Mouse (Mus musculus) ovary, postnatal 36 days (tissue): ENCODE measurements around the gene Spata17.

Experiments used
- DNase-seq: peaks from one replicate; pipeline ENCODE4 v3.0.0; 2022; ENCODE audit warnings: low spot score, mixed read lengths

The Spata17 gene

GRCm38 (mm10) chr1:187086027-187086426, 129.2 kb downstream of the Spata17 start:
- no peak for DNase-seq

DNA sequence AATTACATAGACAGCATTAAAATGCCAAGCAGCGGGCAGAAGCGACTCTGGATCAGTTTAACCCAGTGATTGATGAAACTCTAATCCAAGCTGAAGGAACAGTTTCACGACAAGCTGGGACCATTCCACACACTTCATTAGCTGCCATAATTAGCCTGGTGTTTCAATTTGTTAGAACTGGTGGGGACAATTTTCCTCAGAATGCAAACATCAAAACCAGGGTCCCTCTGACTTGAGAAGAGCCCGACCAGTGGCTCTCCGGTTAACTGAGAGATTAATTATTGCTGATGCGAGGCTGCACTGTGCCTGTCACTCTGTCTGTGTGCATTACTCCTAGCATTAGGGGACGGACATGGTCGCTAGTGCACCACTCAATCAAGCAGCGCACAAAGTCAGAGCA, 137.9 kb downstream of the Spata17 start:
- DNase-seq: no peak

GRCm38 (mm10) chr1:187077043-187077334, 138.3 kb downstream of the Spata17 start:
- no peak for DNase-seq

GRCm38 (mm10) chr1:187076198-187077042, 138.8 kb downstream of the Spata17 start:
- DNase-seq: no peak

GRCm38 (mm10) chr1:187059874-187060273, 155.4 kb downstream of the Spata17 start:
- DNase-seq: no peak

DNA sequence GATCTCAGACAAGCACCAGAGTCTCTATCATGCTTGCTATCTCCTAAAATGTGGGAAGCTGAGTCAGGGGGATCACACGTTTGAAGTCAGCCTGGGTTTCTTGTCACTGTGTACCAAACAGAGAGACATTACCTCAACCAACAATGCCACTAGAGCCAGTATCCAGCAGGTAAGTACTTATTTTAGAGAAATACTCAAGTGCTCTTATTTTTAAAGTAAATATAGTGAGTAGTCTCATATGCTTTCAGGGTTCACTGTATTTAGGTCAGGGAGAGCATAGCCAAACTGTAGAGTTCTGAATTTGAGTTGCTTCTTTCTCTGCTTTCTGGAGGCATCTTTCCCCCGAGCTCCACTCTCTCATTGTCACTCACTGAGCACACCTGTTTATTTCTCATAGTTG, 160.9 kb downstream of the Spata17 start:
- DNase-seq: no peak

GRCm38 (mm10) chr1:187053862-187054261, 161.4 kb downstream of the Spata17 start:
- no peak for DNase-seq

- no peak for DNase-seq
Observed at GRCm38 (mm10) chr1:187052532-187052931, 162.7 kb downstream of the Spata17 start.

DNA sequence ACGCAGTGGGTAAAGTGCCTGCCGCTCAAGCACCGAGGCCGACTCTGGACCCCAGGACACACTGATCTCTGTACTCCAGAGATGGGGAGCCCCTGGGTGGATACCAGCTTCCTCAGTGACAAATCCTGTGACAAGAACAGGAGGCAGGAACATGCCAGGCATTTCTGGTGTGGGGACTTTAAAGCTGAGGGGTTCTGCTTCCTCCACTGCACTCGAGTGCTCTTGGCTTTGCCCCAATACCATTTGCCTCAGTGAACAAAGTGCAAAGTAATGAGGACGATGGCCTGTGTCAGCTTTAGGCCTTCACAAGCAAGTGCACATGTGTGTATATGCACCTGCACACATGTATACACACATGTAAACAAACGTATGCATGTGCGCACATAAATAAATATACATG, 164.0 kb downstream of the Spata17 start:
- DNase-seq: no peak

DNA sequence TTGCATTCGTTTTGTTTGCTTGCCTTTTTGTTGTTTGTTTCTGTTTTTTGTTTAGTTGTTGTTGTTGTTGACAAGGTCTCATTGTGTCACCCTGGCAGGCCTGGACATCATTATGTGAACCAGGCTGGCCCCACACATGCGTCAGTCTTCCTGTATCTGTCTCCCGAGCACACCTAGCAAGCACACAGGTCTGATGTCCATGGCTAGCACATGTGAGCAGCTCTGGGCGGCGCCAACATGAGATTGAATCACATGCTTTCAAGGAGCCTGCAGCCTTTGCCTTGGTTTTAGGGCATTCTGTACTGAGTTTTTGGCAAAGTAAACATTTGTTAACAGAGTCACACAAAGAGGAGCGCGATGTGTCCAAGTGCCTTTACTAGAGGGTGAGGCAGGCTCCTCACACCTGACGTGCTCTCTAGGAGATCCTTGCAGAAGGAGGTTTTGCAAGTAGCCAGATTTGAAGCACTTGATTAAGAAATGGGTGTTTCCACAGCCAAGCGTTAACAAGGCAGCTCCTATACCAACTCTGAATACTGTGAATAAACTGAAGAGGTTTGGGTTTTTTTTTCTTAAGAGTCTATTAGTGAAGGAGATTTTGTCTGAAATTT, 166.5 kb downstream of the Spata17 start:
- no peak for DNase-seq

GRCm38 (mm10) chr1:187044726-187045125, 170.5 kb downstream of the Spata17 start:
- no peak for DNase-seq

GRCm38 (mm10) chr1:187039801-187040200, 175.5 kb downstream of the Spata17 start:
- no peak for DNase-seq

- DNase-seq: no peak
Observed at GRCm38 (mm10) chr1:187035785-187036184, 179.5 kb downstream of the Spata17 start.

DNA sequence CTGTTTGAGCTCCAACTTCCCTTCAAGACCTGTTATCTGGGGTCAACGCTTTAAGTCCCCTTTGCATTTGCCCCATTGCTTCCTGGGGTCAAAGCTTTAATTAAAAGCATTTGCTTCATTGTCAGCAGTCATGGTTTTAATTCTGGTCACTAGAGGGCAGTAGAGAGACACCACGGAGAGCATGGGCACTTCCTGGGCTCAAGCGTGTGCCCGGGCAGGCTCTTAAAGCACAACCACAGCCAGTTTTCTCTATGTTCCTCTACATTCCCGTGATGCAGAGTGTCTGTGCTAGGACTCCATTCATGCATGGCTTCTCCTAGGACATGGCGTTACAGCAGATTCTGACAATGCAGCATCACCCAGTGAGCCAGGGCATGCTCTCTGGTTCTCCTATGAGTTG, 183.5 kb downstream of the Spata17 start:
- peak; percentile 5 for DNase-seq

GRCm38 (mm10) chr1:187028841-187029240, 186.4 kb downstream of the Spata17 start:
- no peak for DNase-seq

DNA sequence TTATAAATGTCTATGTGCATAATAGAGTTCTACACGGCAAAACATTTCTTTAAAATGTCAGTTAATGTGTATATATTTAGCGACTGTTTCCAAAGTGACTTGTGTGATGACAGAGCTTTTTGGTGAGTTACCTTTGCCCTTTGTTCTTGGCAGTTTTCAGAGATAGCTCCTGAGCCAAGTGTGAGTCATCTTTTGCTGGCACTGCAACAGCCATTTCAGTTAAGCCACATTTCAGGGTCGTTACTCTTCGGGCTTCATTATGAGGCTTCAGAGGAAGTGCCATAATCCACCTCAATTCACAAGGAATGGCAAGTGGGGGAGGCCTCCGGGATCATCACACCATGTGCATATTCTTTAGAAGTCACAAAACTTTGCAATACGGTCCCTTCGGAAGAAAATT, 195.3 kb downstream of the Spata17 start:
- no peak for DNase-seq

GRCm38 (mm10) chr1:187016116-187016515, 199.1 kb downstream of the Spata17 start:
- DNase-seq: no peak

DNA sequence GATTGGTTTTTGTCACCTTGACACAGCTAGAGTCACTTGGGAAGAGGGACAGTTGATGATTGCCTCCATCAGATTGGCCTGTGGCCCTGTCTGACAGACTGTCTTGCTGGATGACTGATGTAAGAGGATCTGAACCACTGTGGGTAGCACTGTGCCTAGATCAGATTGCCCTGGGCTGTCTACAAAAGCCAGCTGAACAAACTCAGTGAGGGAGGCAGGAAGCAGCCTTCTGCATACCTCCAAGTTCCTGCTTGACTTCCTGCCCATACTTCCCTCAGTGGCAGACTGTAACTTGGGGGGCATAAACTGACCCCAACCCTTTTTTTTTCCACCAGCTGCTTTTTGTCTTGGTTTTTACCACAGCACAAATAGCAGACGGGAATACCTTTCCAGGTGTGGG, 199.6 kb downstream of the Spata17 start:
- DNase-seq: no peak

DNA sequence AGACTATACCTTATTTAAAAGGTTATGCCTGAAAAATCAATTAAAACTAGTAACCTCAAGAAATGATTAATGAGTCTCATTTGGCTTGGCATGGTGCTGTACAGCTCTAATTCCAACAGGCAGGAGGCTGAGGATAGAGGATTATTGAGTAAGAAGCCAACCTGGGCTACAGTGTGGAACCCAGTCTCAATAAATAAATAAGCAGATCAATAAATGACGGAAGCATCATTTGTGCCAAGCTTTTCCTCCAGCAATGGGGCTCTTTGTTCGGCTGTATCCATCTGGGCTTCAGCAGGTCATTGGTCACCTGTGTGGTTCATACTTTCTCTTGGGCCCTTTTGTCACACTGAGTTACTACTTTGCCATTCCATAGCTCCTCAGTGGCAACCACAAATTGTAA, 201.1 kb downstream of the Spata17 start:
- no peak for DNase-seq

GRCm38 (mm10) chr1:187011601-187012000, 203.7 kb downstream of the Spata17 start:
- no peak for DNase-seq

- DNase-seq: no peak
Observed at GRCm38 (mm10) chr1:187010071-187010470, 205.2 kb downstream of the Spata17 start.

DNA sequence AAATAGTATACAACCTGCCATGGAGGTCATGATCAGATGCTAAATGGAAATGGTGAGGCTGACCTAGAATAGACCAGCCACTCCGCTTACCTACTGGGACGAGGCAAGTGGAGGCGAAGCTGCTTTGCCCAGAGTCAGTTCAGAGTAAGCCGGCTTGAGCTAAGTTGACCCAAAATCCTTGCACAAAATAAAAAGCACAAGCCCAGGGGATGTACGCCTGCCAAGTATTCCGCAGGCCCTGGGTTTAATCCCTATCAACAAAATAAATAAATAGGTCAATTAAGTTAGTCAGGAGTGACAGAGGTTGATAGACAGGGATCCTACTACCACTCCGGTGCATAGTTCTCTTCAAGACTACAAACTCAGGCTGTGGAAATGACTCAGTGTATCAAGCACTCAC, 207.0 kb downstream of the Spata17 start:
- DNase-seq: no peak

GRCm38 (mm10) chr1:187006227-187006925, 208.9 kb downstream of the Spata17 start:
- DNase-seq: no peak
